Comparison of ENCODE assay signal across 1 mouse cellular context in genomic region chr12:98268441-98269369, GRCm38 (mm10).
TF ChIP-seq lines count a peak whose summit lies in the region.

Gene Gpr65 (plus strand): TSS chr12:98268635.

TF ChIP-seq in CH12.LX, 34 proteins besides CTCF, POLR2A, EP300 and RAD21 (continued from another document):
- 0 out of 2 replicates have a peak, but pooled peaks have one; percentile 17 for TF ChIP-seq CHD1 (IDR thresholded peaks at IDR 0.05; ENCODE audit: low read depth, low read length)
TF ChIP-seq in CH12.LX: peak in this region for 15.
